Mouse (Mus musculus) liver, embryonic 12.5 days (tissue): ENCODE measurements around the gene Ets2. TPM values are rescaled to one million over a fixed set of nuclear protein-coding genes. Genes with fewer than 3 reads are reported as not detected.
A peak's percentile ranks its signal among the peaks of the same experiment; 100 is the strongest.
"Not testable (repeated sequence)": the region's sequence is repeated elsewhere in the genome, so short reads cannot be mapped to it uniquely, and the experiment has no call there.

Experiments used
- ATAC-seq: fragments of 200-750 bp; cut with Nextera tagmentation; 2 replicates; pipeline ENCODE4 v1.8.0; 2017; ENCODE audit warnings: moderate number of reproducible peaks, mild to moderate bottlenecking, moderate library complexity
- H3K27ac ChIP-seq: fragments of 300-500 bp; sonication (generic); 2 replicates; pipeline ENCODE4 v1.5.1; 2016; ENCODE audit warnings: mild to moderate bottlenecking
- H3K27me3 ChIP-seq: fragments of 300-500 bp; sonication (generic); replicated peaks from 2 replicates; pipeline ENCODE4 v1.6.1; 2016; ENCODE audit warnings: mild to moderate bottlenecking, moderate library complexity
- H3K36me3 ChIP-seq: fragments of 300-500 bp; sonication (generic); 2 replicates; pipeline ENCODE4 v1.6.1; 2016; ENCODE audit warnings: mild to moderate bottlenecking, moderate library complexity
- H3K4me1 ChIP-seq: fragments of 300-500 bp; sonication (generic); 2 replicates; pipeline ENCODE4 v1.6.1; 2016
- H3K4me2 ChIP-seq: fragments of 300-500 bp; sonication (generic); 2 replicates; pipeline ENCODE4 v1.6.1; 2016; ENCODE audit warnings: mild to moderate bottlenecking, moderate library complexity
- H3K4me3 ChIP-seq: fragments of 300-500 bp; sonication (generic); 2 replicates; pipeline ENCODE4 v1.5.1; 2016; ENCODE audit warnings: mild to moderate bottlenecking, moderate library complexity
- H3K9ac ChIP-seq: fragments of 300-500 bp; sonication (generic); 2 replicates; pipeline ENCODE4 v1.6.1; 2016; ENCODE audit warnings: mild to moderate bottlenecking, moderate library complexity
- H3K9me3 ChIP-seq: fragments of 300-500 bp; sonication (generic); replicated peaks from 2 replicates; pipeline ENCODE4 v1.6.1; 2016; ENCODE audit warnings: mild to moderate bottlenecking, moderate library complexity
- WGBS: fragments of 180-500 bp; shearing (Covaris S2); methylation state at CpG from one replicate; pipeline ENCODE4 v1.1.7; 2016; ENCODE audit not compliant: insufficient replicate concordance; 5-methylcytosine and 5-hydroxymethylcytosine counted together
- polyA plus RNA-seq: library from polyadenylated mRNA; unstranded; fragments of >200 nt; fragmentation: Nextera tagmentation; extraction: Ambion mirVana; gene quantifications from 2 replicates; pipeline ENCODE4 v1.2.1, GENCODE M21; 2016

The Ets2 gene
- polyA plus RNA-seq, 1 experiment from 2014 or later, result 18.6 TPM

GRCm38 (mm10) chr16:95702562-95703545, 979 bp downstream of the Ets2 start:
- WGBS, result 2% methylated on average over 62 of the region's 62 CpGs
- peaks cover 37% of the 10 kb centered on the region for H3K4me1 ChIP-seq
- H3K9me3 ChIP-seq, result no peaks in the 10 kb centered on the region
- peak overlapping the region; percentile 78 for H3K9ac ChIP-seq
- H3K4me2 ChIP-seq, result peak overlapping the region; percentile 84
- H3K27me3 ChIP-seq, result no peaks in the 10 kb centered on the region
- ATAC-seq, result peak; percentile 89
- peak overlapping the region; percentile 68 for H3K4me3 ChIP-seq
- peaks cover 24% of the 10 kb centered on the region for H3K36me3 ChIP-seq
- peak overlapping the region; percentile 74 for H3K27ac ChIP-seq

GRCm38 (mm10) chr16:95703958-95704357, 2.1 kb downstream of the Ets2 start:
- Histone ChIP-seq H3K4me2 (peak overlapping the region; percentile 42), H3K9ac (0 out of 2 replicates have a peak overlapping the region, but pooled peaks have one; percentile 41), H3K9me3 (no peaks in the 10 kb centered on the region), H3K27ac (no peak overlapping the region), H3K36me3 (peaks cover 29% of the 10 kb centered on the region), H3K4me3 (peak overlapping the region; percentile 32), H3K27me3 (no peaks in the 10 kb centered on the region), H3K4me1 (peaks cover 37% of the 10 kb centered on the region)
- ATAC-seq, result no peak
- 39% methylated on average over 8 of the region's 8 CpGs for WGBS

- no peak for ATAC-seq
- peaks cover 35% of the 10 kb centered on the region for H3K4me1 ChIP-seq
- no peak overlapping the region for H3K9ac ChIP-seq
- H3K4me3 ChIP-seq, result peak overlapping the region; percentile 32; the same call in 1 of the 2 replicates
- no peaks in the 10 kb centered on the region for H3K9me3 ChIP-seq
- H3K27me3 ChIP-seq, result no peaks in the 10 kb centered on the region
- H3K27ac ChIP-seq, result no peak overlapping the region
- H3K4me2 ChIP-seq, result peak overlapping the region; percentile 42
- peaks cover 37% of the 10 kb centered on the region for H3K36me3 ChIP-seq
- WGBS, result 77% methylated on average over 10 of the region's 10 CpGs
These were observed 2.9 kb downstream of the Ets2 start for GRCm38 (mm10) chr16:95704662-95705330.

- no peak for ATAC-seq
- no peak overlapping the region for H3K9ac ChIP-seq
- no peaks in the 10 kb centered on the region for H3K9me3 ChIP-seq
- no peaks in the 10 kb centered on the region for H3K27me3 ChIP-seq
- peaks cover 47% of the 10 kb centered on the region for H3K36me3 ChIP-seq
- H3K27ac ChIP-seq, result no peak overlapping the region
- peaks cover 35% of the 10 kb centered on the region for H3K4me1 ChIP-seq
- WGBS, result 85% methylated on average over 6 of the region's 6 CpGs
- no peak overlapping the region for H3K4me2 ChIP-seq
- no peak overlapping the region for H3K4me3 ChIP-seq
These were observed 3.9 kb downstream of the Ets2 start for GRCm38 (mm10) chr16:95705771-95706170.

- WGBS, result 62% methylated on average over 21 of the region's 21 CpGs
- H3K4me3 ChIP-seq, result no peak overlapping the region
- peaks cover 67% of the 10 kb centered on the region for H3K36me3 ChIP-seq
- no peak for ATAC-seq
- H3K27me3 ChIP-seq, result no peaks in the 10 kb centered on the region
- H3K9ac ChIP-seq, result no peak overlapping the region
- H3K9me3 ChIP-seq, result no peaks in the 10 kb centered on the region
- H3K4me1 ChIP-seq, result peaks cover 24% of the 10 kb centered on the region
- H3K4me2 ChIP-seq, result no peak overlapping the region
- peak overlapping the region; percentile 32; the same call in 1 of the 2 replicates for H3K27ac ChIP-seq
These were observed 6.5 kb downstream of the Ets2 start for GRCm38 (mm10) chr16:95708211-95709004.

- WGBS, result 80% methylated on average over 4 of the region's 4 CpGs
- H3K36me3 ChIP-seq, result peaks cover 72% of the 10 kb centered on the region
- H3K9ac ChIP-seq, result no peak overlapping the region
- H3K4me2 ChIP-seq, result no peak overlapping the region
- peaks cover 21% of the 10 kb centered on the region for H3K4me1 ChIP-seq
- no peaks in the 10 kb centered on the region for H3K9me3 ChIP-seq
- H3K4me3 ChIP-seq, result no peak overlapping the region
- H3K27me3 ChIP-seq, result no peaks in the 10 kb centered on the region
- ATAC-seq, result no peak
- H3K27ac ChIP-seq, result no peak overlapping the region
These were observed 7.3 kb downstream of the Ets2 start for GRCm38 (mm10) chr16:95709175-95709574.

GRCm38 (mm10) chr16:95710129-95710528, 8.3 kb downstream of the Ets2 start:
- Histone ChIP-seq H3K4me3 (no peak overlapping the region), H3K4me1 (0 out of 2 replicates have a peak, but pooled peaks cover 12% of the 10 kb centered on the region), H3K27ac (no peak overlapping the region), H3K27me3 (no peaks in the 10 kb centered on the region), H3K9me3 (no peaks in the 10 kb centered on the region), H3K4me2 (no peak overlapping the region), H3K36me3 (peaks cover 76% of the 10 kb centered on the region), H3K9ac (no peak overlapping the region)
- ATAC-seq, result no peak
- 88% methylated on average over 6 of the region's 6 CpGs for WGBS

- H3K27me3 ChIP-seq, result no peaks in the 10 kb centered on the region
- H3K36me3 ChIP-seq, result peaks cover 84% of the 10 kb centered on the region
- H3K4me3 ChIP-seq, result no peak overlapping the region
- no peak overlapping the region for H3K4me2 ChIP-seq
- H3K9ac ChIP-seq, result no peak overlapping the region
- ATAC-seq, result no peak
- 0 out of 2 replicates have a peak, but pooled peaks cover 7% of the 10 kb centered on the region for H3K4me1 ChIP-seq
- no peak overlapping the region for H3K27ac ChIP-seq
- no peaks in the 10 kb centered on the region for H3K9me3 ChIP-seq
- 90% methylated on average over 10 of the region's 10 CpGs for WGBS
These were observed 10.2 kb downstream of the Ets2 start for GRCm38 (mm10) chr16:95712121-95712520.

GRCm38 (mm10) chr16:95713077-95713476, 11.2 kb downstream of the Ets2 start:
- not testable (repeated sequence) for ATAC-seq, H3K9me3 ChIP-seq, H3K4me3 ChIP-seq, H3K27ac ChIP-seq, H3K4me1 ChIP-seq, H3K9ac ChIP-seq, H3K4me2 ChIP-seq, H3K27me3 ChIP-seq
- WGBS, result 63% methylated on average over 2 of the region's 2 CpGs
- peaks cover 88% of the 10 kb centered on the region for H3K36me3 ChIP-seq

- no peak overlapping the region for H3K4me2 ChIP-seq
- no peak for ATAC-seq
- no peak overlapping the region for H3K4me3 ChIP-seq
- WGBS, result 82% methylated on average over 11 of the region's 11 CpGs
- H3K9ac ChIP-seq, result no peak overlapping the region
- H3K27me3 ChIP-seq, result no peaks in the 10 kb centered on the region
- no peak overlapping the region for H3K27ac ChIP-seq
- H3K4me1 ChIP-seq, result no peaks in the 10 kb centered on the region
- H3K36me3 ChIP-seq, result peaks cover 92% of the 10 kb centered on the region
- H3K9me3 ChIP-seq, result no peaks in the 10 kb centered on the region
These were observed 13.2 kb downstream of the Ets2 start for GRCm38 (mm10) chr16:95715026-95715425.

GRCm38 (mm10) chr16:95716061-95716706, 14.3 kb downstream of the Ets2 start:
- Histone ChIP-seq H3K27me3 (no peaks in the 10 kb centered on the region), H3K9ac (no peak overlapping the region), H3K4me3 (no peak overlapping the region), H3K36me3 (peaks cover 93% of the 10 kb centered on the region), H3K4me2 (no peak overlapping the region), H3K9me3 (no peaks in the 10 kb centered on the region), H3K27ac (no peak overlapping the region), H3K4me1 (no peaks in the 10 kb centered on the region)
- 78% methylated on average over 12 of the region's 12 CpGs for WGBS
- ATAC-seq, result no peak
